Comparison of ENCODE assay signal across 11 mouse cellular contexts in genomic region chr5:133385374-133386349, GRCm38 (mm10).
A peak's percentile ranks its signal among the peaks of the same experiment; 100 is the strongest.
DNase-seq lines count a peak whose midpoint lies in the region; ATAC-seq lines count a peak whose summit lies in the region.
"Had no signal": no experiment of that assay in that cellular context is flagged by ENCODE, and none has a peak within 500 bp of the region (broad histone marks: within the 10 kb centered on the region; RNA-seq: fewer than 3 reads in every experiment).

No protein-coding gene starts in this region.

- no peaks in the 10 kb centered on the region for H3K36me3 ChIP-seq in forebrain, embryonic 15.5 days
- no peaks in the 10 kb centered on the region for H3K36me3 ChIP-seq in heart, embryonic 13.5 days
- H3K36me3 ChIP-seq: liver, embryonic 12.5 days had no signal

- DNase-seq in lung, postnatal 10 days = peak; percentile 49
- no peak for DNase-seq in lung, adult 18-20 months
- peak; percentile 21 for DNase-seq in retina, embryonic 14.5 days (ENCODE audit: low spot score)
- DNase-seq in frontal cortex, postnatal 25 days (ENCODE audit: low spot score in 2 of 2) = no peak
- no peak for DNase-seq in adrenal gland, adult 18-20 months (ENCODE audit: low spot score in 2 of 2)
- DNase-seq: adrenal gland, adult 2 months; cerebellum, adult 9-10 months; thymus, postnatal 25 days had no signal

- H3K27me3 ChIP-seq in forebrain, embryonic 15.5 days = no peaks in the 10 kb centered on the region
- H3K27me3 ChIP-seq in heart, embryonic 13.5 days (replicated peaks) = peaks cover 67% of the 10 kb centered on the region
- H3K27me3 ChIP-seq: liver, embryonic 12.5 days had no signal

- H3K9ac ChIP-seq in forebrain, embryonic 15.5 days (replicated peaks) = no peak overlapping the region
- no peak overlapping the region for H3K9ac ChIP-seq in heart, embryonic 13.5 days
- H3K9ac ChIP-seq: liver, embryonic 12.5 days had no signal

- peak; percentile 79 for ATAC-seq in forebrain, embryonic 15.5 days (replicated peaks)
- peak; percentile 76 for ATAC-seq in heart, embryonic 13.5 days (ENCODE audit: extremely low read depth, insufficient number of reproducible peaks, low FRiP score, low TSS enrichment)
- ATAC-seq: liver, embryonic 12.5 days had no signal

- H3K4me2 ChIP-seq in forebrain, embryonic 15.5 days (replicated peaks) = no peak overlapping the region
- H3K4me2 ChIP-seq in heart, embryonic 13.5 days = peak overlapping the region; percentile 22; the same call in 1 of the 2 replicates
- H3K4me2 ChIP-seq: liver, embryonic 12.5 days had no signal

- peaks cover 28% of the 10 kb centered on the region for H3K4me1 ChIP-seq in forebrain, embryonic 15.5 days
- peaks cover 25% of the 10 kb centered on the region for H3K4me1 ChIP-seq in heart, embryonic 13.5 days
- H3K4me1 ChIP-seq: liver, embryonic 12.5 days had no signal

- H3K9me3 ChIP-seq in forebrain, embryonic 15.5 days = no peaks in the 10 kb centered on the region
- no peaks in the 10 kb centered on the region for H3K9me3 ChIP-seq in heart, embryonic 13.5 days
- H3K9me3 ChIP-seq: liver, embryonic 12.5 days had no signal

- 36% methylated on average over 10 of the region's 10 CpGs for WGBS in forebrain, embryonic 15.5 days
- WGBS in heart, embryonic 13.5 days = 22% methylated on average over 10 of the region's 10 CpGs

- no peak overlapping the region for H3K4me3 ChIP-seq in forebrain, embryonic 15.5 days
- no peak overlapping the region for H3K4me3 ChIP-seq in heart, embryonic 13.5 days
- H3K4me3 ChIP-seq: liver, embryonic 12.5 days had no signal

- no peak overlapping the region; the same call in 1 of the 2 replicates for H3K27ac ChIP-seq in forebrain, embryonic 15.5 days (replicated peaks)
- peak overlapping the region; percentile 71 for H3K27ac ChIP-seq in heart, embryonic 13.5 days (replicated peaks)
- H3K27ac ChIP-seq: liver, embryonic 12.5 days had no signal

Comparison
In these comparisons a context has a peak if more than half of its experiments do, and no peak if none do; other contexts are left out.
1. DNase-seq: peak in lung, postnatal 10 days (single experiment) and retina, embryonic 14.5 days (single experiment); none in lung, adult 18-20 months (0 of 2), frontal cortex, postnatal 25 days (0 of 2) and adrenal gland, adult 18-20 months (0 of 2).